Mouse (Mus musculus) heart, embryonic 12.5 days (tissue): ENCODE results near the gene Fam166b. TPM values are rescaled to one million over a fixed set of nuclear protein-coding genes. Genes with fewer than 3 reads are reported as not detected.

Experiments
- ATAC-seq: fragments of 200-750 bp; cut with Nextera tagmentation; 2 replicates; pipeline ENCODE4 v1.8.0; 2017; ENCODE audit warnings: moderate TSS enrichment, moderate library complexity; ENCODE audit not compliant: insufficient number of reproducible peaks, low FRiP score
- H3K27ac ChIP-seq: fragments of 300-500 bp; sonication (generic); 2 replicates; pipeline ENCODE4 v1.5.1; 2016; ENCODE audit warnings: mild to moderate bottlenecking, moderate library complexity; ENCODE audit not compliant: poor library complexity, severe bottlenecking
- H3K27me3 ChIP-seq: fragments of 300-500 bp; sonication (generic); replicated peaks from 2 replicates; pipeline ENCODE4 v1.6.1; 2016; ENCODE audit warnings: mild to moderate bottlenecking, moderate library complexity
- H3K36me3 ChIP-seq: fragments of 300-500 bp; sonication (generic); 2 replicates; pipeline ENCODE4 v1.6.1; 2016; ENCODE audit warnings: mild to moderate bottlenecking, moderate library complexity
- H3K4me1 ChIP-seq: fragments of 300-500 bp; sonication (generic); replicated peaks from 2 replicates; pipeline ENCODE4 v1.6.1; 2016; ENCODE audit warnings: mild to moderate bottlenecking
- H3K4me2 ChIP-seq: fragments of 300-500 bp; sonication (generic); 2 replicates; pipeline ENCODE4 v1.6.1; 2016; ENCODE audit warnings: mild to moderate bottlenecking, moderate library complexity
- H3K4me3 ChIP-seq: fragments of 300-500 bp; sonication (generic); 2 replicates; pipeline ENCODE4 v1.5.1; 2016; ENCODE audit warnings: mild to moderate bottlenecking
- H3K9ac ChIP-seq: fragments of 300-500 bp; sonication (generic); 2 replicates; pipeline ENCODE4 v1.6.1; 2016; ENCODE audit warnings: mild to moderate bottlenecking, moderate library complexity
- H3K9me3 ChIP-seq: fragments of 300-500 bp; sonication (generic); replicated peaks from 2 replicates; pipeline ENCODE4 v1.6.1; 2016; ENCODE audit warnings: mild to moderate bottlenecking, moderate library complexity
- WGBS: fragments of 180-500 bp; shearing (Covaris S2); methylation state at CpG from one replicate; pipeline ENCODE4 v1.1.7; 2016; 5-methylcytosine and 5-hydroxymethylcytosine counted together
- polyA plus RNA-seq: library from polyadenylated mRNA; unstranded; fragments of >200 nt; fragmentation: Nextera tagmentation; extraction: Ambion mirVana; gene quantifications from 2 replicates; pipeline ENCODE4 v1.2.1, GENCODE M21; 2016

The Fam166b gene
- polyA plus RNA-seq, 1 experiment from 2014 or later = not detected

- Histone ChIP-seq H3K4me2 (no peak overlapping the region), H3K9ac (no peak overlapping the region), H3K36me3 (no peaks in the 10 kb centered on the region), H3K9me3 (no peaks in the 10 kb centered on the region), H3K27me3 (no peaks in the 10 kb centered on the region), H3K27ac (no peak overlapping the region), H3K4me1 (peaks cover 38% of the 10 kb centered on the region), H3K4me3 (no peak overlapping the region)
- 75% methylated on average over 3 of the region's 3 CpGs for WGBS
- no peak for ATAC-seq
Measured at GRCm38 (mm10) chr4:43391521-43392050, 37.3 kb downstream of the Fam166b start.

DNA sequence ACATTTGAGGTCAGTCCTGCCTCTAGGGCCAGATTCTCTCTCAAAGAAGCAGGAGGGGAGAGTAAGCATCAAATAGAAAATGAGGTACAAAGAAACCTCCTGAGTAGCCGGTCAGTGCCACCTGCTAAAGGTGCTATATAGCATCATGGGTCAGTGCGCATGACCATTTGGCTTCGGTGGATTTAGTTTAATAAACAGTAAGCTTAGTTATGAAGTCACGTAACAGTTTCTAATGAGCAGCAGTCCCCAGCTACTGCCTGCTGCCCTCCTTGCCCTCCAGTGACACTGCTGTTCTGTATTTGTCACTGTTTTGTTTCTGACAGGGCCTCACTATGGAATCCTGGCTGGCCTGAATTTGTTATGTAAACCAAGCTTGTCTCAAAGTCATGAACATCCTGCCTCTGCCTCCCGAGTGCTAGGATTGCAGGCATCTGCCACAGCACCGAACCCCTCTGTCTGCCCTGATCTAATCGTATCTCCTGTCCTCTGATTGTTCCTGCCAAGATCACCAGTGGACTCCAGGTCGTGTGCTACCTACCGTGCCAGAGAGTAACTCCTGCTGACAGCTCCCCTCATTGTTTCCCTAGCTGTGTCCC, 39.0 kb downstream of the Fam166b start:
- Histone ChIP-seq H3K27ac (peak overlapping the region; percentile 63), H3K4me2 (no peak overlapping the region), H3K9ac (peak overlapping the region; percentile 28; the same call in 1 of the 2 replicates), H3K36me3 (no peaks in the 10 kb centered on the region), H3K9me3 (no peaks in the 10 kb centered on the region), H3K4me3 (no peak overlapping the region), H3K4me1 (peaks cover 31% of the 10 kb centered on the region), H3K27me3 (no peaks in the 10 kb centered on the region)
- no peak for ATAC-seq
- WGBS = 57% methylated on average over 9 of the region's 9 CpGs

DNA sequence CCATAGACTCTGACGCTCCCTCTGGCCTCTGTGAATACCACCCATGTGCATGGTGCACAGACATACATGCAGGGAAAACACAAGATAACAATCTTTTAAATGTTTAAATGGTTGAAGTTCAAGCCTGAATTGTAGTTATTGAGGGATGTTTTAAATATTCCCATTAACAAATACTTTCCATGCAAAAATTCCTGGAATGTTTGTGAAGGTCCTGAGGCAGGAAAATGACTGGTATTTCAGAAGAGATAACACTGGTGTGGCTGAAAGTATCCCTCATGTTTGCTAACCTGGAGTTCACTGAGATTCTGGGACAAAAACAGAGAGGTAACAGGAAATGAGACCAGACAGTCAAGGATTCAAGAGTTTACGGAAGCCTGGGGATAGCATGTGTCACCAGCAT, 39.5 kb downstream of the Fam166b start:
- 63% methylated on average over 2 of the region's 2 CpGs for WGBS
- ATAC-seq = no peak
- H3K9ac ChIP-seq = no peak overlapping the region
- H3K36me3 ChIP-seq = no peaks in the 10 kb centered on the region
- no peaks in the 10 kb centered on the region for H3K27me3 ChIP-seq
- H3K4me1 ChIP-seq = peaks cover 25% of the 10 kb centered on the region
- no peak overlapping the region for H3K4me3 ChIP-seq
- H3K27ac ChIP-seq = peak overlapping the region; percentile 63; the same call in 1 of the 2 replicates
- no peaks in the 10 kb centered on the region for H3K9me3 ChIP-seq
- H3K4me2 ChIP-seq = no peak overlapping the region

DNA sequence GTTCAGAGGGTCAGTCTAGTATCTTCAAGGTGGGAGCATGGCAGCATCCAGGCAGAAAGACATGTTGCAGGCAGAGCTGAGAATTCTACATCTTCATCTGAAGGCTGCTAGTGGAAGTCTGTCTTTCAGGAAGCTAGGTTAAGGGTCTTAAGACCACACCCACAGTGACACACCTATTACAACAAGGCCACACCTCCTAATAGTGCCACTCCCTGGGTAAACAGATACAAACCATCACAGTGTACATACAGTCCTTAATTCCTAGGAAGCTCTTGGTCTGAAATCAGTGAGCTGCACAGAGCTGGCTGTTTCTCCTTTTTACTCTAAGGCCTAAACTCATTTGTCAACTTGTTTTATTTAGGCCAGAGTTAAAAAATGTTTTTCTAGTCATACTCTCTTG, 42.0 kb downstream of the Fam166b start:
- no peak overlapping the region for H3K9ac ChIP-seq
- no peak for ATAC-seq
- H3K4me3 ChIP-seq = no peak overlapping the region
- H3K27me3 ChIP-seq = no peaks in the 10 kb centered on the region
- peaks cover 27% of the 10 kb centered on the region for H3K4me1 ChIP-seq
- no peaks in the 10 kb centered on the region for H3K9me3 ChIP-seq
- no peak overlapping the region for H3K27ac ChIP-seq
- no peaks in the 10 kb centered on the region for H3K36me3 ChIP-seq
- H3K4me2 ChIP-seq = no peak overlapping the region

DNA sequence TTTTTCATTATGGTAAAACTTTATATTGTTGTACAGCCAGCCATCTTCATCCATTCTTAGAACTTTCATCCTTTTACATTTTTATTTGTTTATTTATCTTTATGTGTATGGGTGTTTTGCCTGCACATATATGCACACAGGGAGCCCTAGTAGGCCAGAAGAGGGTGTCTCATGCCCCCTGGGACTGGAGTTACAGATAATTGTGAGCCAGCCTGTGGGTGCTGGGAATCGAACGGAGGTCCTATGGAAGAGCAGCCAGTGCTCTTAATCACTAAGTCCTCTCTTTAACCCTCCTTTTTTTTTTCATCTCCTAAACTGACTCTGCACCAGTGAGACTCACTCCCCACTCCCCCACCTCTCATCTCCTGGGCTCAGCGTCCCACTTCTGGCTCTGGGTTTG, 44.4 kb downstream of the Fam166b start:
- no peak overlapping the region for H3K9ac ChIP-seq
- peaks cover 21% of the 10 kb centered on the region for H3K4me1 ChIP-seq
- no peak overlapping the region for H3K4me3 ChIP-seq
- ATAC-seq = no peak
- WGBS = 93% methylated on average over 3 of the region's 3 CpGs
- no peaks in the 10 kb centered on the region for H3K9me3 ChIP-seq
- no peak overlapping the region for H3K27ac ChIP-seq
- no peak overlapping the region for H3K4me2 ChIP-seq
- peaks cover 10% of the 10 kb centered on the region for H3K27me3 ChIP-seq
- H3K36me3 ChIP-seq = no peaks in the 10 kb centered on the region

DNA sequence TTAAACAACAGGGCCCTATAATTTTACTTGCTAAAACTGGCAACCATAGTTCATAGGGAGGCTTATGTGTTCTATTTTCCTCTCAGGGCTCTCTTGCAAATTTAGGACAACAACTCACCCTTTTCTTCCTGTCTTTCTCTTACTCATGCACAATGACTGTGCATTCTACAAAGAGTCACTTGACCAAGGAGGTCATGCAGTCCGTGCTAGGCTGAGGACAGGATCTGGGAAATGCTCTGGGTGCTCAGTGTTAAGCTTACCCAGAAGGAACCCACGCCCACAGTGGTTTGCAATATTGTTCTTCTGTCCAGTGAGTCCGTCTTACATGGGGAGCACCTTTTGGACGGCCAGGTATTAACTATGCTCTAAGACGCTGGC, 44.9 kb downstream of the Fam166b start:
- no peak for ATAC-seq
- whole genome bisulfite sequencing = 84% methylated on average over 5 of the region's 5 CpGs
- H3K27ac ChIP-seq = no peak overlapping the region

DNA sequence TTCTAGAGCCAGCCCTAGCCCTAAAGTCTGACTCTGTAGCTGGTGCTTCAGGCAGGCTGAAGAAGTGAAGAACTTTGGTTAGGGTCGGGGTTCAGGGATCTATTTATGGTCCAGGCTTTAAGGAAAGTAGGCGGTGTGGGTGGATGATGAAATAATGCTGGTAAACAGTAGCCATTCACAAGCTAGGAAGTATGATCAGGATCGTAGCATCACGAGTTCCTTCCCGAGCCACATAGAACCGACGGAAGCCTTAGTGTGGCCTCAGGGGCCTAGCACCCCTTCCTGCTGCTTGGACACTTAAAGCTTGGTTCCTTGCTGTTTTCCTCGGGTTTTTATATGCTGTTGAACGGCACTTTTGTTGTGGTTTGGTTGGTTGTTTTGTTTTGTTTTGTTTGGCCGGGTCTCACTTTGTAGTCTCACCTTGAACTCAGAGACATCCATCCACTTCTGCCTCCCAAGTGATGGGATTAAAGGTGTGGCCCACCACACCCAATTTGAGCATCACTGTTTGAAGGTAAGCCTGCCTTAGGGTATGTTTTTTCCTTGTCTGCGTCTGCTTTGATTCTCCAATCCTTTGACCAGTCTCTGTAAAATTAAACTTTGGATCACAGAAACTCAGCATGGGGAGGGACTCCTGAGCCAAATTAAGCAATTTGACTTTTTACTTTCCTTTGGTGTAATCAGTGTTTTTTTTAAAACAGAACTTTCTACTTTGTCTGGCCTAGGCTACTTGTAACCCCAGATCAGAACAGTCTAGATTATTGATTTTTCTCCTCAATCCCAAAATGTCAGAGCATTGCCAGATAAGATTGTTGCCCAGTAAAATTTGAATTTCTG, 45.5 kb downstream of the Fam166b start:
- no peak for ATAC-seq
- Histone ChIP-seq H3K4me3 (no peak overlapping the region), H3K4me2 (peak overlapping the region; percentile 37; the same call in 1 of the 2 replicates), H3K9me3 (no peaks in the 10 kb centered on the region), H3K9ac (no peak overlapping the region), H3K27ac (no peak overlapping the region), H3K27me3 (peaks cover 10% of the 10 kb centered on the region), H3K36me3 (no peaks in the 10 kb centered on the region), H3K4me1 (peaks cover 15% of the 10 kb centered on the region)
- WGBS = 66% methylated on average over 11 of the region's 11 CpGs

More for the DNA sequence above, 44.9 kb downstream of the Fam166b start:
- Histone ChIP-seq H3K4me1 (peaks cover 17% of the 10 kb centered on the region), H3K4me3 (no peak overlapping the region), H3K9ac (no peak overlapping the region), H3K36me3 (no peaks in the 10 kb centered on the region), H3K27me3 (peaks cover 10% of the 10 kb centered on the region), H3K4me2 (no peak overlapping the region), H3K9me3 (no peaks in the 10 kb centered on the region)

- no peak overlapping the region for H3K27ac ChIP-seq
- peak overlapping the region; percentile 72 for H3K4me3 ChIP-seq
- H3K36me3 ChIP-seq = no peaks in the 10 kb centered on the region
- ATAC-seq = peak; percentile 69
- peak overlapping the region; percentile 84 for H3K9ac ChIP-seq
- H3K4me1 ChIP-seq = peaks cover 15% of the 10 kb centered on the region
- no peaks in the 10 kb centered on the region for H3K9me3 ChIP-seq
- H3K4me2 ChIP-seq = peak overlapping the region; percentile 82
- H3K27me3 ChIP-seq = peaks cover 10% of the 10 kb centered on the region
- 6% methylated on average over 30 of the region's 33 CpGs for WGBS
Measured at GRCm38 (mm10) chr4:43382155-43383020, 46.5 kb downstream of the Fam166b start.

- Histone ChIP-seq H3K9ac (peak within 1 kb of the TSS; percentile 84), H3K36me3 (no peaks in the 10 kb centered on the region), H3K27me3 (peaks cover 10% of the 10 kb centered on the region), H3K4me2 (peak within 1 kb of the TSS; percentile 82), H3K27ac (no peak within 1 kb of the TSS), H3K9me3 (no peaks in the 10 kb centered on the region), H3K4me3 (peak within 1 kb of the TSS; percentile 72), H3K4me1 (peaks cover 15% of the 10 kb centered on the region)
- ATAC-seq = peak; percentile 89
- 1% methylated on average over 62 of the region's 63 CpGs for WGBS
Measured at GRCm38 (mm10) chr4:43381408-43382154, 47.4 kb downstream of the Fam166b start, which contains the start of gene Rusc2. Gene Rusc2, plus strand, starts transcription at chr4:43381979.

DNA sequence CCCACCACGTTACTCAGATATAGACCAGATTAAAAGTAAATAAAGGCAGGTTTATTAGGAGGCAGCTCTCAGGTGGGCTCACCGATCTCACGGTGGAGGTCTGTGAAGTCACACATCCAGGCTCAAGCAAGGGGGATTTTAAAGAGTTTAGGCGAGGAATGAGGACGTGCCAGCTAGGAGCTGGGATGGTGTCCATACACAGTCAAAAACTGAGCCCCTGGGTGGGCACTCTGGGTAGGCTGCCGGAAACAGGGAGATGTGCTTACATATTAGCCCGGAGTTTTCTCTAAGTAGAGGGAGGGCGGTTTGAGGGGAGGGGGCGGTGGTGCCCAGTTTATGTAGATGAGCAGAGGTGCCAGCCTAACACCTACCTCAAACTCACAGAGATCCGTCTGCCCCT, 48.0 kb downstream of the Fam166b start:
- no peak for ATAC-seq
- Histone ChIP-seq H3K27me3 (peaks cover 10% of the 10 kb centered on the region), H3K4me1 (peaks cover 15% of the 10 kb centered on the region), H3K27ac (no peak overlapping the region), H3K9ac (peak overlapping the region; percentile 84), H3K36me3 (no peaks in the 10 kb centered on the region), H3K4me3 (peak overlapping the region; percentile 72), H3K9me3 (no peaks in the 10 kb centered on the region), H3K4me2 (peak overlapping the region; percentile 82)
- WGBS = 57% methylated on average over 10 of the region's 10 CpGs
